Mouse (Mus musculus): ENCODE data around the gene Bpifb2. TPM values are rescaled to one million over a fixed set of nuclear protein-coding genes. Genes with fewer than 3 reads are reported as not detected.

Bpifb2 gene
- polyA plus RNA-seq, 1 experiment from 2014 or later, result 0.14 TPM

- Histone ChIP-seq H3K4me2 (ENCODE audit: low read length) (no peak overlapping the region), H3K9me3 (ENCODE audit: control insufficient read depth, low read length) (no peaks in the 10 kb centered on the region), H3K27ac (ENCODE audit: low read depth, low read length) (no peak overlapping the region), H3K4me3 (ENCODE audit: low read length) (no peak overlapping the region), H3K27me3 (replicated peaks; ENCODE audit: control insufficient read depth, insufficient read depth, low read length) (no peaks in the 10 kb centered on the region), H3K4me1 (ENCODE audit: control insufficient read depth, insufficient read depth, low read depth, low read length) (no peaks in the 10 kb centered on the region), H3K36me3 (ENCODE audit: control insufficient read depth, insufficient read depth, low read length) (no peaks in the 10 kb centered on the region), H3K9ac (ENCODE audit: low read depth, low read length) (no peak overlapping the region)
- 86% methylated on average over 8 of the region's 8 CpGs for WGBS
- no peak for ATAC-seq
Observed at GRCm38 (mm10) chr2:153944567-153944966, 69.7 kb downstream of the Bpifb2 start.

Other genes starting within 250 kb of the Bpifb2 start
- gene Commd7, start 242.3 kb upstream of the Bpifb2 start, polyA plus RNA-seq (2015; fragmentation: Nextera tagmentation; extraction: Ambion mirVana), result 93.4 and 94.7 TPM in 2 replicates
- 3.1 and 4.2 TPM in 2 replicates for gene Dnmt3b, start 225.6 kb upstream of the Bpifb2 start, polyA plus RNA-seq (2015; fragmentation: Nextera tagmentation; extraction: Ambion mirVana)
- gene Dnmt3c, start 178.4 kb upstream of the Bpifb2 start, polyA plus RNA-seq (2015; fragmentation: Nextera tagmentation; extraction: Ambion mirVana), result 0.10 TPM in 1 of 2 replicates, not detected in the other
- 367 and 383 TPM in 2 replicates for gene Mapre1, start 133.8 kb upstream of the Bpifb2 start, polyA plus RNA-seq (2015; fragmentation: Nextera tagmentation; extraction: Ambion mirVana)
- 0.10 TPM in 1 of 2 replicates, not detected in the other for gene Efcab8, start 95.1 kb upstream of the Bpifb2 start, polyA plus RNA-seq (2015; fragmentation: Nextera tagmentation; extraction: Ambion mirVana)
- not detected in 2 replicates for gene Sun5, start 4.0 kb upstream of the Bpifb2 start, polyA plus RNA-seq (2015; fragmentation: Nextera tagmentation; extraction: Ambion mirVana)
- not detected in 2 replicates for gene Bpifb6, start 25.3 kb downstream of the Bpifb2 start, polyA plus RNA-seq (2015; fragmentation: Nextera tagmentation; extraction: Ambion mirVana)
- 0.09 TPM in 1 of 2 replicates, not detected in the other for gene Bpifb3, start 43.2 kb downstream of the Bpifb2 start, polyA plus RNA-seq (2015; fragmentation: Nextera tagmentation; extraction: Ambion mirVana)
- not detected in 2 replicates for gene Bpifb4, start 63.2 kb downstream of the Bpifb2 start, polyA plus RNA-seq (2015; fragmentation: Nextera tagmentation; extraction: Ambion mirVana)
- not detected in 2 replicates for gene Bpifa6, start 99.9 kb downstream of the Bpifb2 start, polyA plus RNA-seq (2015; fragmentation: Nextera tagmentation; extraction: Ambion mirVana)
- not detected in 2 replicates for gene Bpifa2, start 133.2 kb downstream of the Bpifb2 start, polyA plus RNA-seq (2015; fragmentation: Nextera tagmentation; extraction: Ambion mirVana)

All from hindbrain, embryonic 16.5 days (tissue).